Mouse (Mus musculus): ENCODE measurements around the gene Fbxo31. TPM values are rescaled to one million over a fixed set of nuclear protein-coding genes. Genes with fewer than 3 reads are reported as not detected.

The Fbxo31 gene
- polyA plus RNA-seq (2014; fragmentation: Illumina TruSeq; extraction: RNeasy Lipid Tissue Mini Kit (QIAGEN cat#74804); ENCODE audit: low read depth, low replicate concordance) = 93.5 TPM

GRCm38 (mm10) chr8:121578676-121579451 lies at the start of gene Fbxo31:
TSS of gene Fbxo31 (minus strand) at chr8:121578806.

GRCm38 (mm10) chr8:121590203-121591177 lies 11.9 kb upstream of the Fbxo31 start, which contains the start of gene Map1lc3b:
TSS of gene Map1lc3b (plus strand) at chr8:121590361.

GRCm38 (mm10) chr8:121544276-121544785 lies 34.3 kb downstream of the Fbxo31 start, which contains the start of gene 1700018B08Rik:
TSS of gene 1700018B08Rik (minus strand) at chr8:121544320.

Other genes with a start within 250 kb of the Fbxo31 start
- gene 1700018B08Rik, start 34.5 kb downstream of the Fbxo31 start, polyA plus RNA-seq (2014; fragmentation: Illumina TruSeq; extraction: RNeasy Lipid Tissue Mini Kit (QIAGEN cat#74804); ENCODE audit: low read depth, low replicate concordance) = not detected
- 296 TPM for gene Map1lc3b, start 11.6 kb upstream of the Fbxo31 start, polyA plus RNA-seq (2014; fragmentation: Illumina TruSeq; extraction: RNeasy Lipid Tissue Mini Kit (QIAGEN cat#74804); ENCODE audit: low read depth, low replicate concordance)
- 18.9 TPM for gene Zcchc14, start 74.1 kb upstream of the Fbxo31 start, polyA plus RNA-seq (2014; fragmentation: Illumina TruSeq; extraction: RNeasy Lipid Tissue Mini Kit (QIAGEN cat#74804); ENCODE audit: low read depth, low replicate concordance)
- not detected for gene Jph3, start 150.8 kb upstream of the Fbxo31 start, polyA plus RNA-seq (2014; fragmentation: Illumina TruSeq; extraction: RNeasy Lipid Tissue Mini Kit (QIAGEN cat#74804); ENCODE audit: low read depth, low replicate concordance)